Mouse (Mus musculus) limb, embryonic 14.5 days (tissue): ENCODE results near the gene Mxra8. TPM values are rescaled to one million over a fixed set of nuclear protein-coding genes. Genes with fewer than 3 reads are reported as not detected.

Experiments
- ATAC-seq: fragments of 200-750 bp; cut with Nextera tagmentation; 2 replicates; pipeline ENCODE4 v1.8.0; 2017; ENCODE audit warnings: low read depth, moderate number of reproducible peaks, moderate TSS enrichment; ENCODE audit not compliant: low FRiP score
- DNase-seq: peaks from one replicate; pipeline ENCODE4 v3.0.0-alpha.2; 2015; ENCODE audit warnings: low spot score
- H3K27ac ChIP-seq: fragments of 300-500 bp; sonication (generic); replicated peaks from 2 replicates; pipeline ENCODE4 v1.5.1; 2014; ENCODE audit warnings: low read depth, mild to moderate bottlenecking, low read length, moderate library complexity, mixed read lengths
- H3K27me3 ChIP-seq: fragments of 300-500 bp; sonication (generic); 2 replicates; pipeline ENCODE4 v1.6.1; 2014; ENCODE audit warnings: low read length, mixed read lengths; ENCODE audit not compliant: control insufficient read depth, insufficient read depth
- H3K36me3 ChIP-seq: fragments of 300-500 bp; sonication (generic); 2 replicates; pipeline ENCODE4 v1.6.1; 2014; ENCODE audit warnings: mild to moderate bottlenecking, low read length, moderate library complexity, mixed read lengths; ENCODE audit not compliant: control insufficient read depth, insufficient read depth
- H3K4me1 ChIP-seq: fragments of 300-500 bp; sonication (generic); 2 replicates; pipeline ENCODE4 v1.6.1; 2014; ENCODE audit warnings: antibody characterized with exemption, low read length, mixed read lengths; ENCODE audit not compliant: control insufficient read depth, insufficient read depth
- H3K4me2 ChIP-seq: fragments of 300-500 bp; sonication (generic); replicated peaks from 2 replicates; pipeline ENCODE4 v1.6.1; 2014; ENCODE audit warnings: low read depth, mild to moderate bottlenecking, low read length, moderate library complexity; ENCODE audit not compliant: severe bottlenecking
- H3K4me3 ChIP-seq: fragments of 300-500 bp; sonication (generic); replicated peaks from 2 replicates; pipeline ENCODE4 v1.5.1; 2014; ENCODE audit warnings: low read length
- H3K9ac ChIP-seq: fragments of 300-500 bp; sonication (generic); 2 replicates; pipeline ENCODE4 v1.6.1; 2014; ENCODE audit warnings: mild to moderate bottlenecking, low read depth, low read length, moderate library complexity; ENCODE audit not compliant: severe bottlenecking
- H3K9me3 ChIP-seq: fragments of 300-500 bp; sonication (generic); 2 replicates; pipeline ENCODE4 v1.6.1; 2016; ENCODE audit warnings: low read length; ENCODE audit not compliant: control insufficient read depth
- POLR2A ChIP-seq: fragments of 200-500 bp; IDR thresholded peaks from 2 replicates; pipeline ENCODE4 v1.8.0; 2012; ENCODE audit warnings: inconsistent platforms, mild to moderate bottlenecking, moderate library complexity, borderline replicate concordance; ENCODE audit not compliant: insufficient read depth, insufficient read length; ENCODE audit errors: extremely low read depth
- WGBS: fragments of 180-500 bp; shearing (Covaris S2); extraction: QIAGEN DNeasy Blood & Tissue Kit; methylation state at CpG from one replicate; pipeline ENCODE4 v1.1.7; 2014; 5-methylcytosine and 5-hydroxymethylcytosine counted together
- polyA plus RNA-seq, 2 experiments: library from polyadenylated mRNA; depleted of rRNA in 1 of 2; stranded (reverse) in 1 of 2; unstranded in 1 of 2; fragments of >200 nt; fragmentation: Nextera tagmentation in 1 of 2; extraction: Ambion mirVana in 1 of 2; gene quantifications; 2 replicates each; pipeline versions ENCODE4 v1.2.1 to v1.2.3; 2012 to 2014

Mxra8 gene
- polyA plus RNA-seq, 2 experiments = 109 to 218 TPM

- H3K4me1 ChIP-seq = no peaks in the 10 kb centered on the region
- no peak within 1 kb of the TSS for H3K27ac ChIP-seq
- no peak within 1 kb of the TSS for H3K4me2 ChIP-seq
- no peaks in the 10 kb centered on the region for H3K27me3 ChIP-seq
- H3K9me3 ChIP-seq = no peaks in the 10 kb centered on the region
- WGBS = 86% methylated on average over 5 of the region's 5 CpGs
- H3K4me3 ChIP-seq = no peak within 1 kb of the TSS
- H3K9ac ChIP-seq = no peak within 1 kb of the TSS
- DNase-seq (no peak), ATAC-seq (no peak)
- peaks cover 44% of the 10 kb centered on the region for H3K36me3 ChIP-seq
- TF ChIP-seq POLR2A = no peak
Measured at GRCm38 (mm10) chr4:155863001-155863400, 23.5 kb downstream of the Mxra8 start, which contains the start of gene Tas1r3. Gene Tas1r3 (minus strand): TSS chr4:155863362.

GRCm38 (mm10) chr4:155868614-155869298, 29.3 kb downstream of the Mxra8 start:
- ATAC-seq (peak; percentile 21; the same call in 1 of the 2 replicates), DNase-seq (no peak)
- Histone ChIP-seq H3K4me1 (peaks cover 11% of the 10 kb centered on the region), H3K36me3 (peaks cover 40% of the 10 kb centered on the region), H3K9ac (peak overlapping the region; percentile 67), H3K27ac (no peak overlapping the region), H3K27me3 (no peaks in the 10 kb centered on the region), H3K9me3 (no peaks in the 10 kb centered on the region), H3K4me2 (peak overlapping the region; percentile 91), H3K4me3 (peak overlapping the region; percentile 79)
- no peak for TF ChIP-seq POLR2A
- WGBS = 10% methylated on average over 20 of the region's 22 CpGs

- H3K9me3 ChIP-seq = no peaks in the 10 kb centered on the region
- peak; percentile 97 for ATAC-seq
- 0 out of 2 replicates have a peak, but pooled peaks have one; percentile 70 for TF ChIP-seq POLR2A
- peaks cover 11% of the 10 kb centered on the region for H3K4me1 ChIP-seq
- peak within 1 kb of the TSS; percentile 79 for H3K4me3 ChIP-seq
- peak within 1 kb of the TSS; percentile 91 for H3K4me2 ChIP-seq
- H3K27ac ChIP-seq = 0 out of 2 replicates have a peak within 1 kb of the TSS, but pooled peaks have one; percentile 52
- peak; percentile 94 for DNase-seq
- H3K36me3 ChIP-seq = peaks cover 46% of the 10 kb centered on the region
- WGBS = under 1% methylated on average over 57 of the region's 63 CpGs
- peak within 1 kb of the TSS; percentile 72 for H3K9ac ChIP-seq
- H3K27me3 ChIP-seq = no peaks in the 10 kb centered on the region
Measured at GRCm38 (mm10) chr4:155869317-155870033, 30.0 kb downstream of the Mxra8 start, which contains the start of the genes Cptp and Ints11. Gene Cptp (minus strand): TSS chr4:155869440. Gene Ints11 (plus strand): TSS chr4:155869546.

- Histone ChIP-seq H3K27ac (no peak overlapping the region), H3K9ac (no peak overlapping the region), H3K4me3 (no peak overlapping the region), H3K36me3 (peaks cover 44% of the 10 kb centered on the region), H3K9me3 (no peaks in the 10 kb centered on the region), H3K4me2 (no peak overlapping the region), H3K4me1 (peaks cover 11% of the 10 kb centered on the region), H3K27me3 (no peaks in the 10 kb centered on the region)
- no peak for DNase-seq
- 93% methylated on average over 7 of the region's 7 CpGs for WGBS
- no peak for TF ChIP-seq POLR2A
- no peak for ATAC-seq
Measured at GRCm38 (mm10) chr4:155871404-155871803, 31.9 kb downstream of the Mxra8 start.

- Histone ChIP-seq H3K27me3 (no peaks in the 10 kb centered on the region), H3K4me3 (no peak overlapping the region), H3K4me2 (no peak overlapping the region), H3K4me1 (no peaks in the 10 kb centered on the region), H3K9me3 (no peaks in the 10 kb centered on the region), H3K9ac (no peak overlapping the region), H3K36me3 (peaks cover 43% of the 10 kb centered on the region), H3K27ac (no peak overlapping the region)
- TF ChIP-seq POLR2A = no peak
- ATAC-seq (no peak), DNase-seq (no peak)
- 89% methylated on average over 3 of the region's 3 CpGs for WGBS
Measured at GRCm38 (mm10) chr4:155883587-155883986, 44.1 kb downstream of the Mxra8 start.
